Mouse (Mus musculus) hindbrain, postnatal 0 days (tissue): ENCODE measurements at regions not wholly inside any gene's neighbourhood (a gene's known extent, or its start where the extent isn't known, plus 50 kb on each side); places are given as distances from the start of the nearest gene placed in this dataset.

Experiments
- ATAC-seq: fragments of 200-750 bp; cut with Nextera tagmentation; 2 replicates; pipeline ENCODE4 v1.8.0; 2017; ENCODE audit warnings: mild to moderate bottlenecking, moderate TSS enrichment, moderate library complexity
- DNase-seq: peaks from one replicate; pipeline ENCODE4 v3.0.0-alpha.2; 2015; ENCODE audit warnings: low spot score
- H3K27ac ChIP-seq: fragments of 300-500 bp; sonication (generic); 2 replicates; pipeline ENCODE4 v1.5.1; 2014; ENCODE audit warnings: mild to moderate bottlenecking
- H3K27me3 ChIP-seq: fragments of 300-500 bp; sonication (generic); 2 replicates; pipeline ENCODE4 v1.6.1; 2014; ENCODE audit warnings: low read length, mixed read lengths; ENCODE audit not compliant: insufficient read depth
- H3K36me3 ChIP-seq: fragments of 300-500 bp; sonication (generic); 2 replicates; pipeline ENCODE4 v1.6.1; 2014; ENCODE audit warnings: low read length, mixed read lengths; ENCODE audit not compliant: insufficient read depth
- H3K4me1 ChIP-seq: fragments of 300-500 bp; sonication (generic); 2 replicates; pipeline ENCODE4 v1.6.1; 2014; ENCODE audit warnings: antibody characterized with exemption, low read length, mixed read lengths; ENCODE audit not compliant: insufficient read depth
- H3K4me2 ChIP-seq: fragments of 300-500 bp; sonication (generic); 2 replicates; pipeline ENCODE4 v1.6.1; 2014; ENCODE audit warnings: low read depth, mild to moderate bottlenecking, low read length, moderate library complexity, mixed read lengths
- H3K4me3 ChIP-seq: fragments of 300-500 bp; sonication (generic); 2 replicates; pipeline ENCODE4 v1.5.1; 2014; ENCODE audit warnings: low read length
- H3K9ac ChIP-seq: fragments of 300-500 bp; sonication (generic); replicated peaks from 2 replicates; pipeline ENCODE4 v1.6.1; 2014; ENCODE audit warnings: mild to moderate bottlenecking, low read length, moderate library complexity, mixed read lengths
- H3K9me3 ChIP-seq: fragments of 300-500 bp; sonication (generic); 2 replicates; pipeline ENCODE4 v1.6.1; 2016; ENCODE audit warnings: low read length, mixed read lengths
- CTCF ChIP-seq: IDR thresholded peaks from 2 replicates; pipeline ENCODE4 v1.5.1; 2016; ENCODE audit warnings: antibody characterized with exemption, control low read depth, low read depth
- WGBS: fragments of 180-500 bp; shearing (Covaris S2); extraction: QIAGEN DNeasy Blood & Tissue Kit; methylation state at CpG from one replicate; pipeline ENCODE4 v1.1.7; 2014; 5-methylcytosine and 5-hydroxymethylcytosine counted together

DNA sequence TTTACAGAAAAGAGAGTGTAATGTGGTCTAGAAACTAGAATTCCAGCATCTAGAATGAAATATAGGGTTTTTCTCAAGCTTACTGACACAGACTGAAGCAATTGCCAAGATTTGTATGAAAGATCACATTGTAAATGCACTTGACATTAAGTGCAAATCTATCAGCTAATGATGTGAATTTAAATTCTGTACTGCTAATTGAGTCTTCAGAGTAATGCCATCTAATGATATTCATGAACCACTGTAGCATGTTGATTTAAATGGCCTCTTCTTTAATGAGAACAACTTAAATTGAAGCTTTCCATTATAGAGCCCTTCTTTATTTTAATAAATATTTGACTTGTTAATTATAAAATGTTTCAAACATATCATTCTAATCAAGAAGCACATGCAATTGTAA, 2102.8 kb upstream of the Gm12353 start:
- H3K4me2 ChIP-seq: no peak overlapping the region
- ATAC-seq (no peak), DNase-seq (peak; percentile 2)
- no peaks in the 10 kb centered on the region for H3K4me1 ChIP-seq
- H3K9me3 ChIP-seq: no peaks in the 10 kb centered on the region
- TF ChIP-seq CTCF: no peak
- no peak overlapping the region for H3K9ac ChIP-seq
- no peak overlapping the region for H3K4me3 ChIP-seq
- no peaks in the 10 kb centered on the region for H3K27me3 ChIP-seq
- H3K27ac ChIP-seq: no peak overlapping the region
- no peaks in the 10 kb centered on the region for H3K36me3 ChIP-seq

- Histone ChIP-seq H3K9me3 (no peaks in the 10 kb centered on the region), H3K4me2 (no peak overlapping the region), H3K4me3 (no peak overlapping the region), H3K36me3 (no peaks in the 10 kb centered on the region), H3K9ac (no peak overlapping the region), H3K27me3 (no peaks in the 10 kb centered on the region), H3K27ac (no peak overlapping the region), H3K4me1 (no peaks in the 10 kb centered on the region)
- DNase-seq (no peak), ATAC-seq (no peak)
- no peak for TF ChIP-seq CTCF
- 41% methylated on average over 1 of the region's 1 CpGs for WGBS
These were observed 2101.0 kb upstream of the Gm12353 start for GRCm38 (mm10) chr4:17504280-17504679.
